Mouse (Mus musculus) heart, embryonic 16.5 days (tissue): ENCODE measurements around the gene Hsd11b2. TPM values are rescaled to one million over a fixed set of nuclear protein-coding genes. Genes with fewer than 3 reads are reported as not detected.

ENCODE experiments used
- ATAC-seq: fragments of 200-750 bp; cut with Nextera tagmentation; replicated peaks from 2 replicates; pipeline ENCODE4 v1.8.0; 2017; ENCODE audit warnings: moderate number of reproducible peaks; ENCODE audit not compliant: insufficient read depth, low FRiP score; ENCODE audit errors: extremely low read depth
- H3K27ac ChIP-seq: fragments of 300-500 bp; sonication (generic); 2 replicates; pipeline ENCODE4 v1.5.1; 2014; ENCODE audit warnings: mild to moderate bottlenecking, low read length, control low read depth, moderate library complexity
- H3K27me3 ChIP-seq: fragments of 300-500 bp; sonication (generic); 2 replicates; pipeline ENCODE4 v1.6.1; 2014; ENCODE audit warnings: low read length, mixed read lengths; ENCODE audit not compliant: control insufficient read depth, insufficient read depth
- H3K36me3 ChIP-seq: fragments of 300-500 bp; sonication (generic); 2 replicates; pipeline ENCODE4 v1.6.1; 2014; ENCODE audit not compliant: control insufficient read depth, insufficient read depth
- H3K4me1 ChIP-seq: fragments of 300-500 bp; sonication (generic); 2 replicates; pipeline ENCODE4 v1.6.1; 2014; ENCODE audit warnings: low read length, mixed read lengths; ENCODE audit not compliant: control insufficient read depth, insufficient read depth
- H3K4me2 ChIP-seq: fragments of 300-500 bp; sonication (generic); 2 replicates; pipeline ENCODE4 v1.6.1; 2014; ENCODE audit warnings: low read depth, mild to moderate bottlenecking, control low read depth, low read length
- H3K4me3 ChIP-seq: fragments of 300-500 bp; sonication (generic); 2 replicates; pipeline ENCODE4 v1.5.1; 2014; ENCODE audit warnings: mild to moderate bottlenecking, control low read depth, low read length
- H3K9ac ChIP-seq: fragments of 300-500 bp; sonication (generic); 2 replicates; pipeline ENCODE4 v1.6.1; 2014; ENCODE audit warnings: low read length, control low read depth
- H3K9me3 ChIP-seq: fragments of 300-500 bp; sonication (generic); replicated peaks from 2 replicates; pipeline ENCODE4 v1.6.1; 2016; ENCODE audit warnings: low read length; ENCODE audit not compliant: control insufficient read depth
- WGBS: fragments of 180-500 bp; shearing (Covaris S2); extraction: QIAGEN DNeasy Blood & Tissue Kit; methylation state at CpG from one replicate; pipeline ENCODE4 v1.1.7; 2014; 5-methylcytosine and 5-hydroxymethylcytosine counted together
- polyA plus RNA-seq: library from polyadenylated mRNA; unstranded; fragments of >200 nt; fragmentation: Nextera tagmentation; extraction: Ambion mirVana; gene quantifications from 2 replicates; pipeline ENCODE4 v1.2.1, GENCODE M21; 2015

Hsd11b2 gene
- polyA plus RNA-seq: 0.24 and 0.25 TPM in 2 replicates

DNA sequence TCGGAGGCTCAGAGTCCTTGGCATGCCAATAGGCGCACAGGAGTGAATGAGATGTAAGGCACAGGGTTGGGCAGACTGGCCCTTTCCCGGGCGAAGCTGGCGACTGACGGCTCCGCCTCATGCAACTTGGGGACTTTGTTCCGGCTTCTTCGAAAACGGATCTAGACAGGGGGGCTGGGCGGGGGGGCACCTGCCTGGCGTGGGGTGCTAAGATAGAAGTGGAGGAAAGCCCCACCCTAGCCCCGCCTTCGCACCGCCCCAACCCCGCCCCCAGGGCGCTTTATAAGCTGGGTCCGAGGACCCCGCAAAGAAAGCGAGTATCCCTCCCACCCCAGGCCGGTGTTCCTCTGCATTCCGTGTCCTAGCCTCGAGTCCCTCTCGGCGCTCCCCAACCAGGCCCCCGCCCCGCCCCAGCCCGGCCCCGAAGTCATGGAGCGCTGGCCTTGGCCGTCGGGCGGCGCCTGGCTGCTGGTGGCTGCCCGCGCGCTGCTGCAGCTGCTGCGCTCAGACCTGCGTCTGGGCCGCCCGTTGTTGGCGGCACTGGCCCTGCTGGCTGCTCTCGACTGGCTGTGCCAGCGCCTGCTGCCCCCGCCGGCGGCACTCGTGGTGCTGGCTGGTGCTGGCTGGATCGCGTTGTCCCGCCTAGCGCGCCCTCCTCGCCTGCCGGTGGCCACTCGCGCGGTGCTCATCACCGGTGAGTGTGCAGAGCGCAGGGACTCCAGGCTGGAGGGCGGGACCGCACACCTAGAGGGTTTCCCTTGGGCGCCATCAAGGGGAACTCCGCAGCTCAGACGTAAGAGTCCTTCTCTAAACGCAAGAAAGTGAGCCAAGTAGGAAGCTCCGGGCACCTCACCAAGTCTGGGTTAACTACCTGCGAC is at the start of gene Hsd11b2:
Gene Hsd11b2, plus strand, starts transcription at position 320 of the 878 bp plus-strand sequence.
- peak within 1 kb of the TSS; percentile 98 for H3K4me2 ChIP-seq
- no peak within 1 kb of the TSS for H3K27ac ChIP-seq
- H3K27me3 ChIP-seq: peaks cover 37% of the 10 kb centered on the region
- peak; percentile 39 for ATAC-seq
- peak within 1 kb of the TSS; percentile 63 for H3K4me3 ChIP-seq
- under 1% methylated on average over 64 of the region's 68 CpGs for WGBS
- H3K4me1 ChIP-seq: peaks cover 25% of the 10 kb centered on the region
- no peaks in the 10 kb centered on the region for H3K36me3 ChIP-seq
- peak within 1 kb of the TSS; percentile 70 for H3K9ac ChIP-seq
- no peaks in the 10 kb centered on the region for H3K9me3 ChIP-seq

DNA sequence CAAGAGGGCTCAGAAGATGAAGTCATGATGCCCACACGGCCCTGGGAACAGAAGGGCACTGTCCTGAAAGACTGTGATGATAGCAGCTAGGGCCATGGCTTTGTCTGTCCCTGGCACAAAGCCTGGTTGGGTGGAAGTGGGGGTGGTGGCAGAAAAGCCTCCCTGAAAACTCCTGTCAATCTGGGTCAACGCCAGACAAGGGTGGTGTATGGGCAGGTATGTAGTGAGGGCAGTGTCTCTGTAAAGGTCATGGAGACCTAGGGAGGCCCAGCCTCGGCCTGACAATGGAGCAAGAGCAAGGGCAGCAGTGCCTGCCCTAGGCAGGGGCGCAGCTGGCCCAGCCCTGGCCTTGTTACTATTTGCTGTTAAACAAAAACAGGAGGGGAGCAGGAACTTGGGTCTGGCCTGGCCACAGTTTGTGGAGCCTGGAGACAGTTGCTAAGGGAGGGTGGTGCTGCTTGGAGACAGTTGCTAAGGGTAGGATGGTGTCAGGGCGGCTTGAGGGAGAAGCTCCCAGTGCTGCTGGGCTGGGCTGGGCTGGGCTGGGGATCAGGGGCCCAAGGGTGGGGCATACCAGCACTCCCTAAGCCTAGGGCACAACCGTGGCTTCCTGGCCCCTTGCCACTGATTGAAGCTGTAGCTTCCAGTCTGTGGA is 49.4 kb upstream of the Hsd11b2 start:
- no peak overlapping the region for H3K9ac ChIP-seq
- peaks cover 29% of the 10 kb centered on the region for H3K4me1 ChIP-seq
- H3K27ac ChIP-seq: no peak overlapping the region
- H3K4me2 ChIP-seq: no peak overlapping the region
- no peak overlapping the region for H3K4me3 ChIP-seq
- WGBS: 52% methylated on average over 6 of the region's 6 CpGs
- ATAC-seq: no peak
- H3K9me3 ChIP-seq: no peaks in the 10 kb centered on the region
- H3K27me3 ChIP-seq: peaks cover 7% of the 10 kb centered on the region; the same call in 1 of the 2 replicates
- H3K36me3 ChIP-seq: no peaks in the 10 kb centered on the region; the same call in 1 of the 2 replicates

DNA sequence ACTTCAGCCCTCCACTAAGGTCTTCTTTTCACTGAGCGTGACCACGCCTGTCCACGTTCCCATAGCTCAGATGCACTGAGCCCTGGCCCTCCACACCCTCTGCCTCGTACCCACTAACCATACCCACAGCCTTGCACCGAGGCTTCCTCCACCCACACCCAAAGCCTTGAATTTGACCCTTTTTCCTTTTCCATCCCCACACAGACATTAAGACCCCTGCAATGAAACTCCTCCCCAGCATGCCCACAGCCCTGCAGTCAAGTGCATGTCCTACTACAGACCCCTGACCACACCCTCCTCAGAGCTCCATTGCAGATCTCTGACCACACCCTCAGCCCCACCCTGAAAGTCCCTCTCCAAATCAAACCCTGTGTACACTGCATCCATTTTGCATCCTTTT is 48.7 kb upstream of the Hsd11b2 start:
- 88% methylated on average over 5 of the region's 5 CpGs for WGBS
- Histone ChIP-seq H3K9me3 (no peaks in the 10 kb centered on the region), H3K4me3 (no peak overlapping the region), H3K27me3 (peaks cover 7% of the 10 kb centered on the region; the same call in 1 of the 2 replicates), H3K36me3 (no peaks in the 10 kb centered on the region; the same call in 1 of the 2 replicates), H3K4me2 (no peak overlapping the region), H3K4me1 (peaks cover 31% of the 10 kb centered on the region), H3K27ac (no peak overlapping the region), H3K9ac (no peak overlapping the region)
- ATAC-seq: no peak

DNA sequence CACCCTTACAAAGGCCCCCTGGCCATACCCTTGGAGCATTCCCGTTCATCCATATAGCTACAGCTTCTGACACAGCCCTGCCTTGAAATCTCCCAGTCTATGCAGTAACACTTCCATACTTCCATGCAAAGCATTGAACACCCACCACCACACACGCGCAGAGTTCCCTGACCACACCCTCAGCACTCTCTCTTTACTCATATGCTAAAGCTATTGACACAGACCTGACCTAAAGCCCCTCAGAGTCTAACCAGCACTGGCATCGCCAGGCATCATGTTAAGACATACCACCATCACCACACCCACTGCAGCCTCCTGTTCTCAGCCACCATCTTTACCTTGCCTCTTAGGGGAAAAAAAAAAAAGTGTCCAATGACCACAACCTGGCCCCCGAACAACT is 48.3 kb upstream of the Hsd11b2 start:
- H3K4me1 ChIP-seq: peaks cover 34% of the 10 kb centered on the region
- peaks cover 7% of the 10 kb centered on the region; the same call in 1 of the 2 replicates for H3K27me3 ChIP-seq
- no peak for ATAC-seq
- H3K4me3 ChIP-seq: no peak overlapping the region
- H3K27ac ChIP-seq: no peak overlapping the region
- H3K36me3 ChIP-seq: no peaks in the 10 kb centered on the region; the same call in 1 of the 2 replicates
- 80% methylated on average over 5 of the region's 5 CpGs for WGBS
- no peaks in the 10 kb centered on the region for H3K9me3 ChIP-seq
- H3K4me2 ChIP-seq: peak overlapping the region; percentile 66; the same call in 1 of the 2 replicates
- no peak overlapping the region for H3K9ac ChIP-seq

DNA sequence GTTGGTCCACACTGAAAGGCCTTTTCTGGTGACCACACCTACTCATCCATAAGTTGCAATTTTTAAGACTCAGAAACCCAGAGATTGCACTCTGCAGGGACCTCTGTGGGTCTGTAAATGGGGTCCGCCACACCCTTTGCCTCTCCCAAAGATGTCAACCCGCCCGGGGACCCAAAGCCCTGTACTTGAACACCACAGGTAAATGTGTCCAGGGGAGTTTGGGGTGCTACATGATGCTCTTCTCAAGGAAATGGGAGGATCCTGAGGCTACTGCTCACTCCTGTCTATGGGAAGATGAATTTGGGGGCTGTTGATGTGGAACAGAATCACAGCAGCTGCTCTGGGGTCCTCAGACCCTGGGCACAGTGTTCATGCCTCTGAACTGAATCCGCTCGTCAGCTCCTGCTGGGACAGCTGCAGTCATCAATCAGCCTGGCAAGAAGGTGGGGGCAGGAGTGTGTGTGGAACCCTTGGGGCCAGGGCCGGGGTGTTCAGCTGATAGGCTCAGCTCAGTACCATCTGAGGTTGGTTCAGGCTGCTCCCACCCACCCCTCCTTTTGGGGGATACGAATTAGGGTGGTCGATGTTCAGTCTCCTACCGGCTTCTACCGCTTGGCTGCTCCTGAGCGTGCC is 47.8 kb upstream of the Hsd11b2 start:
- peaks cover 7% of the 10 kb centered on the region; the same call in 1 of the 2 replicates for H3K27me3 ChIP-seq
- 22% methylated on average over 11 of the region's 11 CpGs for WGBS

DNA sequence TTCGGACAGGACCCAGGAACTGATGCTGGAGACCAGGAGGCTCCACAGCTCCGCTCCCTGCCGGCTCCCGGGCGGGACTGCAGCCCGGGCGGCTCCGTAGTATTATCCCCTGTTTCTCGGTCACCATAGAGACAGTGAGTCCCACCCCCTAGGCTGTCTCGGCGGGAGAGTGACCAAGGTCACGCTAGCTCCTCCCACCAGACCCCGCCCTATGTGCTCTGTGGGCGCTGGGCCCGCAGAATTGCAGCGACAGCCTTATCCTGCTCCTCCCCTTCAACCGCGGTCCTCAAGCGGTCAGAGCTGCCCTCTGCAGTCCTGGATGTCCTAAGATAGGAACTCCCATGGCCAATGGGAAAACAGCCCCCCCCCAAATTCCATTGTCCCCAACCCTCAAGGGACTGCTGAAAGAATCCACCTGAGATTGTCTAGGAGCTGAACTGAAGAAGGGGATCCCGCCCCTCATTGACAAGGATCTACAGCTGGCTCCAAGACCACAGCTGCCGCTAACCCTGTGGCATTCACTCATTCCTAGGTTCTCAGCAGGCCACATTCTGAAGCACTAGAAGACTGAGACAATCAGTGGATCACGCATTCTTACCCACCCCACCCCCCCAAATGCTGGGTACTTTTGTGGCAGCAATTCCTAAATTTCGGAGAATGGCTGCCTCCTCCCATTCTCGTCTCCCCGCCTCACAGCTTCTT is 47.1 kb upstream of the Hsd11b2 start, which contains the start of gene Tppp3:
Gene Tppp3, minus strand, starts transcription at position 213 of the 702 bp plus-strand sequence.
- Histone ChIP-seq H3K36me3 (peaks cover 2% of the 10 kb centered on the region; the same call in 1 of the 2 replicates), H3K4me1 (peaks cover 34% of the 10 kb centered on the region), H3K9ac (peak within 1 kb of the TSS; percentile 63), H3K4me2 (peak within 1 kb of the TSS; percentile 66), H3K27me3 (peaks cover 7% of the 10 kb centered on the region; the same call in 1 of the 2 replicates), H3K27ac (no peak within 1 kb of the TSS), H3K4me3 (peak within 1 kb of the TSS; percentile 43), H3K9me3 (no peaks in the 10 kb centered on the region)
- ATAC-seq: peak; percentile 97
- 13% methylated on average over 25 of the region's 25 CpGs for WGBS

More for the DNA sequence above, 47.8 kb upstream of the Hsd11b2 start:
- H3K4me3 ChIP-seq: peak overlapping the region; percentile 43
- ATAC-seq: no peak; the same call in 1 of the 2 replicates
- peak overlapping the region; percentile 66 for H3K4me2 ChIP-seq
- H3K36me3 ChIP-seq: peaks cover under 1% of the 10 kb centered on the region; the same call in 1 of the 2 replicates
- no peaks in the 10 kb centered on the region for H3K9me3 ChIP-seq
- H3K4me1 ChIP-seq: peaks cover 34% of the 10 kb centered on the region
- peak overlapping the region; percentile 63 for H3K9ac ChIP-seq
- H3K27ac ChIP-seq: no peak overlapping the region

DNA sequence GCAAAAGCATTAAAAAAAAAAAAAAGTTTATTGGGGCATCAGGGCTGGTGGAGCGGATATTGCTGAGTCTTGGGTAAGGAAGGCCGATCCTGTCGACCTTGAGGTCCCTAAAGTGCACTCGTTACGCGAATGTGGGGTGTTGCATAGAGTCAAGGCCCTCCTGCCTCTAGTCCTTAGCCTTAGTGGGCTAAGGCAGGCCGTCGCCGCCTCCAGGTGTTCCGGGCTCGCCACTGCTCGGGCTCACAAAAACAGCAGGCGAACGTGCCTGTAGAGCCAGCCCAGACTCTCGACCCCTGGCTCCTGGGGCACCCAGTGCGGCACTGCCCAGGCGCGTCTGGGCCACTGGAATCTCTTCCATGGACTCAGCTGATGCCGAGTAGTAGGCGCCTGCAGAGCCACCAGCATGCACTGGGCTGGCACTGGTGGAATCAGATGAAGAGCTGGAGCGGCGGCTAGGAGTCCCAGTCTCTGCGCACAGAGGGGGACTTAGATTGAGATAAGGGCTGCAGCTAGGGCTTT is 46.1 kb upstream of the Hsd11b2 start:
- Histone ChIP-seq H3K4me2 (no peak overlapping the region), H3K4me3 (no peak overlapping the region), H3K36me3 (0 out of 2 replicates have a peak, but pooled peaks cover 2% of the 10 kb centered on the region), H3K9me3 (no peaks in the 10 kb centered on the region), H3K27me3 (peaks cover 7% of the 10 kb centered on the region; the same call in 1 of the 2 replicates), H3K9ac (no peak overlapping the region), H3K27ac (no peak overlapping the region), H3K4me1 (peaks cover 34% of the 10 kb centered on the region)
- WGBS: 53% methylated on average over 23 of the region's 23 CpGs
- no peak for ATAC-seq

DNA sequence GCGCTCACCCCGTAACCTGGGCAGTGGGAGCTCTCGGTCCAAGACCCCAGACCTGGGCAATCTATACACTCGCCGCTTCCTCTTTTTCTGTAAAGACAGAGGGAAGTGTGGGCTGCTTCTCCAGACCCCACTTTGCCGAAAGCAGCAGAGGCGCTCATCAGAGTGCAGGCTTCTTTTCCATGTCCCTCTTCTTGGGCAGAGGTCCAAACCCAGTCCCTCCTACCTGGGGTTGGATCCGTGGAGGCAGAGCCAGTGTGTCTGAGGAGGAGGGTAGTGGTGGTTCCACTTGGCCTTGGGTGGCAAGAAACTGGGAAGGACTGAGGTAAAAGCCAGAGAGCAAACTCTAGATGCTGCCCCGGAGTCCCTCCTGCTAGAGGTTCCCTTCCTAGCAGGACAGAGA is 45.6 kb upstream of the Hsd11b2 start:
- Histone ChIP-seq H3K27me3 (peaks cover 7% of the 10 kb centered on the region; the same call in 1 of the 2 replicates), H3K4me1 (peaks cover 37% of the 10 kb centered on the region), H3K4me2 (no peak overlapping the region), H3K9ac (no peak overlapping the region), H3K36me3 (0 out of 2 replicates have a peak, but pooled peaks cover 2% of the 10 kb centered on the region), H3K27ac (no peak overlapping the region), H3K4me3 (no peak overlapping the region), H3K9me3 (no peaks in the 10 kb centered on the region)
- no peak for ATAC-seq
- whole genome bisulfite sequencing: 73% methylated on average over 9 of the region's 9 CpGs
